Mouse (Mus musculus) embryonic fibroblast, embryonic 13.5 days (primary cell): Measurements from ENCODE around the gene C8a.

ENCODE experiments used
- CTCF ChIP-seq: IDR thresholded peaks from 2 replicates; pipeline ENCODE4 v1.5.1; 2011; ENCODE audit warnings: mild to moderate bottlenecking, control low read depth, low read length, moderate library complexity, borderline replicate concordance; ENCODE audit not compliant: insufficient read depth
- POLR2A ChIP-seq: IDR thresholded peaks from 2 replicates; pipeline ENCODE4 v1.6.1; 2011; ENCODE audit warnings: low read depth, mild to moderate bottlenecking, control low read depth, low read length, moderate library complexity

DNA sequence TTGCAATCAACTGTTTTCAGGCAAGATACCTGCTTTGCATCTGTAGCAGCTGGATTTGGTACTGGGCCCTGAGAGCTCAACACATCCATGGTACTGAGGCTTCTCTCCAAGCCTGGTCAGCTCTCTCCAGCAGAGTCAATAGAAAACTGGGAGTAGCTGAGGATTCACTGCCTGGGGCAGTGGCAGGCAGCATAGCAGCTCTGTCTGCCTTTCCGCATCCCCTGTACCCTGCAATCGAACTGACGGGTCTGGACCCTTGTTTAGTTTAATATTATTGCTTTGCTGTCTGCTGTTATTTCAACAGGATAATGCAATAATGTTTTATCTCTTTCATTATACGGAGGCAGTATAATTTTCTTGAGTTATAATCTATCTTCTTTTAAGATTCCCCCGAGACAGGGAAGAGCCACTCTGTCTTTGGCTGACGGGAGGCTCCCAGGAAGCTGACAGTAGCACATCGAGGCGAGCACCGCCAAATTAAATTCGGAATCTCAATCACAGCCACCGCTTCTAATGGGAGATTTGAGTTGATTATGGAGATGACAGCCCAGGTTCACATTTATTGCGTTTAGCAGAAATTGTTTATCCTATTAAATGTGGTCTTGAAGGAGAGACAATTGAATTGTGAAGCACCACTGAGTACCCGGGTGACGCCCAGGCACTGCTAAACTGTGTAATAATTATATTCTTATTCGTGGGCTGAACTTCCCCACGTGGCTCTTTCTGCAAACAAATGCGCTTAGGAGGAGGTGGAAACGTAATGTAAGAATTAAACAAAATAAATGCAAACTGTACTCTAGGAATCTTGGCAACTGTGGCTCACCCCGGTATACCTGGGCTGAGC lies 70.6 kb downstream of the C8a start:
- no peak for TF ChIP-seq CTCF
- TF ChIP-seq POLR2A, result no peak
